Mouse (Mus musculus) liver, embryonic 15.5 days (tissue): Measurements from ENCODE around the gene Ppp6r2. TPM values are rescaled to one million over a fixed set of nuclear protein-coding genes. Genes with fewer than 3 reads are reported as not detected.
A peak's percentile ranks its signal among the peaks of the same experiment; 100 is the strongest.

ENCODE experiments used
- ATAC-seq: fragments of 200-750 bp; cut with Nextera tagmentation; 2 replicates; pipeline ENCODE4 v1.8.0; 2017; ENCODE audit warnings: moderate number of reproducible peaks, mild to moderate bottlenecking, moderate library complexity; ENCODE audit not compliant: insufficient read depth
- H3K27ac ChIP-seq: fragments of 300-500 bp; sonication (generic); replicated peaks from 2 replicates; pipeline ENCODE4 v1.5.1; 2015; ENCODE audit warnings: mild to moderate bottlenecking, inconsistent platforms
- H3K27me3 ChIP-seq: fragments of 300-500 bp; sonication (generic); 2 replicates; pipeline ENCODE4 v1.6.1; 2015; ENCODE audit warnings: mild to moderate bottlenecking, inconsistent platforms
- H3K36me3 ChIP-seq: fragments of 300-500 bp; sonication (generic); replicated peaks from 2 replicates; pipeline ENCODE4 v1.6.1; 2015; ENCODE audit warnings: moderate library complexity, mild to moderate bottlenecking, inconsistent platforms
- H3K4me1 ChIP-seq: fragments of 300-500 bp; sonication (generic); replicated peaks from 2 replicates; pipeline ENCODE4 v1.6.1; 2015; ENCODE audit warnings: inconsistent platforms
- H3K4me2 ChIP-seq: fragments of 300-500 bp; sonication (generic); 2 replicates; pipeline ENCODE4 v1.6.1; 2015; ENCODE audit warnings: moderate library complexity, mild to moderate bottlenecking, inconsistent platforms
- H3K4me3 ChIP-seq: fragments of 300-500 bp; sonication (generic); replicated peaks from 2 replicates; pipeline ENCODE4 v1.5.1; 2015; ENCODE audit warnings: mild to moderate bottlenecking, inconsistent platforms
- H3K9ac ChIP-seq: fragments of 300-500 bp; sonication (generic); 2 replicates; pipeline ENCODE4 v1.6.1; 2015; ENCODE audit warnings: moderate library complexity, mild to moderate bottlenecking, inconsistent platforms
- H3K9me3 ChIP-seq: fragments of 300-500 bp; sonication (generic); replicated peaks from 2 replicates; pipeline ENCODE4 v1.6.1; 2016; ENCODE audit warnings: inconsistent platforms
- WGBS: fragments of 180-500 bp; shearing (Covaris S2); methylation state at CpG from one replicate; pipeline ENCODE4 v1.1.7; 2015; ENCODE audit warnings: mixed read lengths; ENCODE audit not compliant: insufficient replicate concordance; 5-methylcytosine and 5-hydroxymethylcytosine counted together
- polyA plus RNA-seq: library from polyadenylated mRNA; unstranded; fragments of >200 nt; fragmentation: Nextera tagmentation; extraction: Ambion mirVana; gene quantifications from 2 replicates; pipeline ENCODE4 v1.2.1, GENCODE M21; 2015

Gene Ppp6r2
- polyA plus RNA-seq, 1 experiment from 2014 or later: 16.3 TPM

DNA sequence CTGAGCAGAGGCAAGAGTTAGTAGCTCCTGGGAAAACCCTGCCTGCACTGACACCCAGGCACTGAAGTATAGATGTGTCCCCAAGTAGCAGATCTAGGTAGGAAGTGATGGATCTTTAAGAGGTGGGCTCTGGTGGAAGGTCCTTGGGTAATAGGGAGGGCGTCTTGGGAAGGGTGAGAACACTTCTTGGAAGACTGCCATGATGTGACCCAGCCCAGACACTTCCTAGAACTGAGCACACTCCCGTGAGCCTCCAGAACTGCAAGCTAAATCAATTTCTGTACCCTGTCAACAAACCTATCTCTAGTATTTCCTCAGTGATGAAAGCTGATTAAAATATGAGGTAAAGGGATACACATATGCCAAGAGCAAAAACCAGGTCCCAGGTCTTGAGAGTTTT, 81.4 kb downstream of the Ppp6r2 start:
- no peaks in the 10 kb centered on the region for H3K9me3 ChIP-seq
- no peak for ATAC-seq
- H3K27ac ChIP-seq: peak overlapping the region; percentile 38; the same call in 1 of the 2 replicates

DNA sequence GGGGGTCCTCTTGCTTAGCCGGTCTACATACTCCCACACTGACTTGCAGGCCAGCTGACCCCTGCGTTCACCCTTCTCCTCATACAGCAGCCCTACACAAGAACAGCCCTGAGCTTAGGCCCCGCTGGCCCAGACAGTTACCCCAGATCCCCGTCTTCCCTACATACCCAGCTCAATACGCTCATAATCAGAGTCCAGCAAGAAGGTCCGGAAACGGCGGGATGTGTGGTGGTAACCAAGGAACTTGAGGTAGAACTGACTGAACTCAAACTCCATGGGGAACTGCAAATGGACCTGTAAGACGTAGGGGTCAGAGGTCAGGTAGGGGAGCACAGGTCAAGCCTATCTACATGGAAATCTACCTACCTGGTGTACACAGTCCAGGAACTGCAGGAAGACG, 82.4 kb downstream of the Ppp6r2 start:
- Histone ChIP-seq H3K36me3 (peaks cover 75% of the 10 kb centered on the region), H3K9ac (no peak overlapping the region), H3K27ac (no peak overlapping the region), H3K4me2 (no peak overlapping the region), H3K4me3 (no peak overlapping the region), H3K9me3 (no peaks in the 10 kb centered on the region), H3K27me3 (no peaks in the 10 kb centered on the region), H3K4me1 (peaks cover 43% of the 10 kb centered on the region)
- 85% methylated on average over 10 of the region's 10 CpGs for WGBS
- ATAC-seq: no peak

More for the DNA sequence above, 81.4 kb downstream of the Ppp6r2 start:
- H3K4me1 ChIP-seq: peaks cover 44% of the 10 kb centered on the region
- H3K36me3 ChIP-seq: peaks cover 81% of the 10 kb centered on the region
- H3K9ac ChIP-seq: no peak overlapping the region
- H3K4me3 ChIP-seq: no peak overlapping the region
- no peak overlapping the region for H3K4me2 ChIP-seq
- H3K27me3 ChIP-seq: no peaks in the 10 kb centered on the region
- 42% methylated on average over 2 of the region's 2 CpGs for WGBS

DNA sequence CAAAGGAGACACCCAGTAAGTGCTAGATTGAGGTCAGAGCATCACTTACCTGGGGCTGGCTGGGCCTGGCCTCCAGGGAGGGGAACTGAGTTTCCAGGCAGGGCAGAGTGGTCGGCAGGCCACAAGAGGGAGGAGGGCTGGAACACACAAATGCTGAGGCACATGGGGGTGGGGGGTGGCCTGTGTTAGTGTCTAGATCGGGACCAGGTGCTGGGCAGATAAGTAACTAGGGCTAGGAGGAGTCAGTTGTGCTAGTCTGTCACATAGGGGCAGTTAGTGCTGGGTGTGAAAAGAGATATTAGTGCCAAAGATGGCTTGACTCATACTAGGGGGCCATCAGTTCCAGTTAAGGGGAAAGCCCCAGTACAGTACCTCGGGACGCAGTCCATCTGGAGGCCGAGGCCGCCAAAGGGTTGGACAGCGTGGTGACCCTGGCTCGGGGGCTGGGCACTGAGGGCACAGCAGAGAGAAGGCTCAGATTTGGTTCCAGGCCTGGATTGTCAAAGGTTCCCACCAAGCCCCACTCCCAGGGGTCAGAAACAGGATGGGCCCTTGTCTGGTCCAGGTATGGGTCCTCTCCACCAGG, 84.3 kb downstream of the Ppp6r2 start:
- H3K9ac ChIP-seq: no peak overlapping the region
- peaks cover 74% of the 10 kb centered on the region for H3K36me3 ChIP-seq
- WGBS: 64% methylated on average over 8 of the region's 8 CpGs
- H3K27me3 ChIP-seq: no peaks in the 10 kb centered on the region
- H3K4me1 ChIP-seq: peaks cover 43% of the 10 kb centered on the region
- no peak overlapping the region for H3K4me2 ChIP-seq
- no peaks in the 10 kb centered on the region for H3K9me3 ChIP-seq
- peak; percentile 59 for ATAC-seq
- H3K4me3 ChIP-seq: no peak overlapping the region
- no peak overlapping the region for H3K27ac ChIP-seq

- H3K9me3 ChIP-seq: no peaks in the 10 kb centered on the region
- no peak overlapping the region for H3K27ac ChIP-seq
- no peak overlapping the region for H3K4me3 ChIP-seq
- H3K4me1 ChIP-seq: peaks cover 38% of the 10 kb centered on the region
- no peak overlapping the region; the same call in 1 of the 2 replicates for H3K9ac ChIP-seq
- 62% methylated on average over 1 of the region's 1 CpGs for WGBS
- H3K4me2 ChIP-seq: no peak overlapping the region
- no peaks in the 10 kb centered on the region for H3K27me3 ChIP-seq
- H3K36me3 ChIP-seq: peaks cover 76% of the 10 kb centered on the region
- no peak for ATAC-seq
Measured at GRCm38 (mm10) chr15:89296465-89296864, 85.1 kb downstream of the Ppp6r2 start.

GRCm38 (mm10) chr15:89297695-89298094, 86.3 kb downstream of the Ppp6r2 start:
- H3K4me2 ChIP-seq: no peak overlapping the region
- ATAC-seq: no peak
- H3K4me3 ChIP-seq: no peak overlapping the region
- H3K4me1 ChIP-seq: peaks cover 31% of the 10 kb centered on the region
- peaks cover 81% of the 10 kb centered on the region for H3K36me3 ChIP-seq
- no peak overlapping the region for H3K9ac ChIP-seq
- 87% methylated on average over 2 of the region's 2 CpGs for WGBS
- no peaks in the 10 kb centered on the region for H3K9me3 ChIP-seq
- no peak overlapping the region for H3K27ac ChIP-seq
- H3K27me3 ChIP-seq: no peaks in the 10 kb centered on the region

DNA sequence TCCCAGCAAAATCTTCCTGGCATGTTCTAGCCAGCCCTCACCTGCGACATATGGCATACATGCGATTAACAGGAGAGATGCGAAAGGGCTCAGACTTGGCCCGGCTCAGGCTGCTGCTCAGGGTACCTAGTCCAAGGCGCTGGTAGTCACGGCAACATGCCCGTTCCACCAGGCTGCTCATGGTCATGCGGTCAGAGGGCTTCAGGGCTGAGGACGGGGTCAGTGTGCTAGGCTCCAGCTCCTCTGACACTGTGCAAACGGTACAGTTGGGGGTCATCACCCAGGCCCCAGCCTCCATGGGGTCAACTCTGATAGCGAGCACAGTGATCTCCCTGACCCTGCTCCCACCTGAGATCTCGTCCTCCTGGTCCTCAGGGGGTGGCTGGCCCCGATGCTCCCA, 88.8 kb downstream of the Ppp6r2 start:
- Histone ChIP-seq H3K36me3 (peaks cover 81% of the 10 kb centered on the region), H3K4me3 (no peak overlapping the region), H3K9me3 (no peaks in the 10 kb centered on the region), H3K27me3 (no peaks in the 10 kb centered on the region), H3K4me2 (no peak overlapping the region), H3K27ac (no peak overlapping the region), H3K4me1 (peaks cover 18% of the 10 kb centered on the region), H3K9ac (no peak overlapping the region)
- no peak for ATAC-seq
- WGBS: 82% methylated on average over 13 of the region's 13 CpGs

- Histone ChIP-seq H3K27ac (no peak overlapping the region), H3K4me2 (no peak overlapping the region), H3K36me3 (peaks cover 81% of the 10 kb centered on the region), H3K4me1 (peaks cover 14% of the 10 kb centered on the region), H3K9me3 (no peaks in the 10 kb centered on the region), H3K9ac (no peak overlapping the region), H3K27me3 (no peaks in the 10 kb centered on the region), H3K4me3 (no peak overlapping the region)
- ATAC-seq: no peak
- WGBS: 84% methylated on average over 8 of the region's 8 CpGs
Measured at GRCm38 (mm10) chr15:89300600-89300999, 89.2 kb downstream of the Ppp6r2 start.

DNA sequence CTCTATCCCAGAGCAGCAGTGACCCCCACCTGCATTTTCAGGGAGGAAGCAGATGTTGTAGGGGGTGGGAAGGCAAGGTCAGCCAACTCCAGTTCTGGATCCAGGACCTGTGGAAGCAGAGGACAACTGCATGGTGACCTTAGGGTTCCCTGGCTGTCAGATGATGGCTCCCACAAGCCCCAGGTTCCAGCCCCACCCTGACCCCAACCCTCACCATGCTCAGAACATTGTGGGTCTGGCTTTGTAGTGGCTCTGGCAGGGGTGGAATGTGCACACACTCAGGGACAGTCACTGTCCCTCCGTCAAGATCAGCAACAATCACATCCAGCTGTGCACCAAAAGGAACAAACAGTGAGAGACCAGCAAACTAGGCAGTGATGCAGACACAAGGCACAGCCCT, 94.6 kb downstream of the Ppp6r2 start:
- no peak overlapping the region for H3K9ac ChIP-seq
- no peak overlapping the region for H3K4me3 ChIP-seq
- no peaks in the 10 kb centered on the region for H3K27me3 ChIP-seq
- H3K27ac ChIP-seq: no peak overlapping the region
- H3K4me1 ChIP-seq: peaks cover 35% of the 10 kb centered on the region
- no peak overlapping the region for H3K4me2 ChIP-seq
- H3K9me3 ChIP-seq: no peaks in the 10 kb centered on the region
- no peak for ATAC-seq
- 73% methylated on average over 1 of the region's 1 CpGs for WGBS
- peaks cover 61% of the 10 kb centered on the region for H3K36me3 ChIP-seq

- no peaks in the 10 kb centered on the region for H3K27me3 ChIP-seq
- H3K27ac ChIP-seq: no peak overlapping the region
- H3K4me3 ChIP-seq: no peak overlapping the region
- WGBS: 66% methylated on average over 13 of the region's 13 CpGs
- no peak overlapping the region for H3K9ac ChIP-seq
- no peak for ATAC-seq
- no peaks in the 10 kb centered on the region for H3K9me3 ChIP-seq
- peaks cover 46% of the 10 kb centered on the region for H3K36me3 ChIP-seq
- H3K4me1 ChIP-seq: peaks cover 49% of the 10 kb centered on the region
- H3K4me2 ChIP-seq: no peak overlapping the region
Measured at GRCm38 (mm10) chr15:89307461-89307860, 96.1 kb downstream of the Ppp6r2 start.

DNA sequence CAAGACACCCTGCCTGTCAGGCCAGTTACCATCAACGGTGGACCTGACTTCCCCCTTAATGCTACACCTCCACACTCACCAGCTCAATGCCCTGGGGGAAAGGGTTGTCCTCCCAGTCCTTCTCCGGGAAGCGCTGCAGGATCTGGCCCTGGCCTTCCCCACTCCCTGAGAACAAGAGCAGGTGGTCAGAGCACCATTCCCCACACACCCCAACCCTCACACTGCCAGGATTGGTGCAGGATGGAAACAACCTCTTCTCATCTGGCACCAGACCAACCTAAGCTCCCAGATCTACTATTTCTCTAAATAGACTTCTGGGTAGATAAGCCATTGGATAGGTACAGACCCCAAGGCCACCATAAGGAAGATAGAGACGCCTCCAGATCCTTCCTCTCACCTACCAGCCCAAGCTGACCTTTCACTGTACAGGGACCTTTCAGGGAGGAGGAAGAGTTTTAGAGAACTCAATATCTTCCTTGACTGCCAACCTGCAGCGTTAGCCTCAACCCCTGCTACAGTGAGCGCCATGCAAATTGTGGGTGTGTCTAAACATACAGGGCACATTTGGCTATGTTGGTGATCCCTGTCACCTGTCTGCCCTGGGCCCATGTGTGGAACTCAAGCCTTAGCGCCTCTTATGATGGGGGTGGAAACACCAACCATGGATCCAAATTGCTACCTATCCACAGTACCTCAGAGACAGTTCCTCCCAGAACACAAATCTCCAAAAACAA, 97.2 kb downstream of the Ppp6r2 start:
- Histone ChIP-seq H3K9me3 (no peaks in the 10 kb centered on the region), H3K27me3 (no peaks in the 10 kb centered on the region), H3K27ac (no peak overlapping the region), H3K4me1 (peaks cover 61% of the 10 kb centered on the region), H3K4me3 (no peak overlapping the region), H3K36me3 (peaks cover 35% of the 10 kb centered on the region), H3K9ac (no peak overlapping the region), H3K4me2 (no peak overlapping the region)
- WGBS: 67% methylated on average over 7 of the region's 7 CpGs
- no peak for ATAC-seq

GRCm38 (mm10) chr15:89309962-89310498, 98.7 kb downstream of the Ppp6r2 start:
- 0 out of 2 replicates have a peak, but pooled peaks have one; percentile 3 for ATAC-seq

More at GRCm38 (mm10) chr15:89309962-89310498, 98.7 kb downstream of the Ppp6r2 start:
- WGBS: 20% methylated on average over 6 of the region's 6 CpGs
- H3K4me1 ChIP-seq: peaks cover 72% of the 10 kb centered on the region
- H3K27ac ChIP-seq: no peak overlapping the region
- H3K27me3 ChIP-seq: no peaks in the 10 kb centered on the region
- H3K4me3 ChIP-seq: no peak overlapping the region
- no peak overlapping the region for H3K9ac ChIP-seq
- peaks cover 20% of the 10 kb centered on the region for H3K36me3 ChIP-seq
- H3K9me3 ChIP-seq: no peaks in the 10 kb centered on the region
- no peak overlapping the region for H3K4me2 ChIP-seq
